Comparison of ENCODE assay signal across 27 mouse cellular contexts in genomic region chr10:94471487-94471886, GRCm38 (mm10).
A peak's percentile ranks its signal among the peaks of the same experiment; 100 is the strongest.
DNase-seq lines count a peak whose midpoint lies in the region; ATAC-seq and TF ChIP-seq lines count a peak whose summit lies in the region.
"Had no signal": no experiment of that assay in that cellular context is flagged by ENCODE, and none has a peak within 500 bp of the region (broad histone marks: within the 10 kb centered on the region; RNA-seq: fewer than 3 reads in every experiment).

No protein-coding gene starts in this region.

- TF ChIP-seq CTCF in kidney, postnatal 0 days (IDR thresholded peaks at IDR 0.05; ENCODE audit: low read depth): no peak

- no peaks in the 10 kb centered on the region for H3K27me3 ChIP-seq in kidney, postnatal 0 days (ENCODE audit: insufficient read depth, low read length)
- H3K27me3 ChIP-seq in lung, embryonic 16.5 days (ENCODE audit: control insufficient read depth, insufficient read depth, low read depth, low read length): no peaks in the 10 kb centered on the region; the same call in 1 of the 2 replicates
- H3K27me3 ChIP-seq: forebrain, embryonic 13.5 days; heart, embryonic 15.5 days had no signal

- no peaks in the 10 kb centered on the region for H3K9me3 ChIP-seq in kidney, postnatal 0 days (replicated peaks; ENCODE audit: low read length)
- H3K9me3 ChIP-seq in lung, embryonic 16.5 days (ENCODE audit: control insufficient read depth, low read length): no peaks in the 10 kb centered on the region
- H3K9me3 ChIP-seq: forebrain, embryonic 13.5 days; heart, embryonic 10.5 days; heart, embryonic 15.5 days; hindbrain, embryonic 13.5 days; limb, embryonic 12.5 days had no signal

- 43% methylated on average over 8 of the region's 8 CpGs for WGBS in kidney, postnatal 0 days
- 22% methylated on average over 8 of the region's 8 CpGs for WGBS in lung, embryonic 16.5 days

- no peak overlapping the region for H3K9ac ChIP-seq in kidney, postnatal 0 days (ENCODE audit: low read depth, low read length)
- no peak overlapping the region for H3K9ac ChIP-seq in lung, embryonic 16.5 days (ENCODE audit: low read length)
- H3K9ac ChIP-seq: forebrain, embryonic 13.5 days; heart, embryonic 15.5 days; hindbrain, embryonic 13.5 days; limb, embryonic 12.5 days; liver, embryonic 14.5 days had no signal

- H3K4me3 ChIP-seq in kidney, postnatal 0 days (replicated peaks; ENCODE audit: low read depth, low read length): no peak overlapping the region
- no peak overlapping the region for H3K4me3 ChIP-seq in lung, embryonic 16.5 days (ENCODE audit: low read length)
- H3K4me3 ChIP-seq in brown adipose tissue, adult 24 weeks (ENCODE audit: insufficient read depth, low read depth, low read length): no peak overlapping the region
- H3K4me3 ChIP-seq: forebrain, embryonic 13.5 days; heart, embryonic 10.5 days; heart, embryonic 15.5 days; hindbrain, embryonic 13.5 days; layer of hippocampus, adult 2 months; left cerebral cortex, adult 2 months; limb, embryonic 12.5 days had no signal

- no peaks in the 10 kb centered on the region for H3K36me3 ChIP-seq in kidney, postnatal 0 days (ENCODE audit: insufficient read depth, low read length)
- H3K36me3 ChIP-seq in lung, embryonic 16.5 days (ENCODE audit: control insufficient read depth, insufficient read depth, low read length): no peaks in the 10 kb centered on the region
- H3K36me3 ChIP-seq: heart, embryonic 10.5 days; heart, embryonic 15.5 days; hindbrain, embryonic 13.5 days; limb, embryonic 12.5 days had no signal

- H3K4me1 ChIP-seq in kidney, postnatal 0 days (replicated peaks; ENCODE audit: insufficient read depth, low read length): no peaks in the 10 kb centered on the region
- peaks cover 6% of the 10 kb centered on the region for H3K4me1 ChIP-seq in lung, embryonic 16.5 days (replicated peaks; ENCODE audit: control insufficient read depth, insufficient read depth, low read length)
- H3K4me1 ChIP-seq in brown adipose tissue, adult 24 weeks (ENCODE audit: control insufficient read depth, insufficient read depth, insufficient read length, low read length): peaks cover 8% of the 10 kb centered on the region; the same call in 1 of the 2 replicates
- H3K4me1 ChIP-seq: forebrain, embryonic 13.5 days; heart, embryonic 15.5 days; limb, embryonic 12.5 days had no signal

- no peak overlapping the region for H3K4me2 ChIP-seq in kidney, postnatal 0 days (ENCODE audit: low read length)
- H3K4me2 ChIP-seq in lung, embryonic 16.5 days (ENCODE audit: low read depth, low read length): no peak overlapping the region
- H3K4me2 ChIP-seq: forebrain, embryonic 13.5 days; heart, embryonic 15.5 days; hindbrain, embryonic 13.5 days; limb, embryonic 12.5 days had no signal

- 0 out of 2 replicates have a peak, but pooled peaks have one; percentile 17 for ATAC-seq in kidney, postnatal 0 days (replicated peaks; ENCODE audit: low FRiP score, low read depth)
- ATAC-seq in lung, embryonic 16.5 days (ENCODE audit: low read depth): peak; percentile 49; the same call in 1 of the 2 replicates
- ATAC-seq: CD4-positive, CD25-positive, alpha-beta regulatory T cell, adult 4 months; forebrain, embryonic 13.5 days; intestine, embryonic 16.5 days had no signal

- H3K27ac ChIP-seq in kidney, postnatal 0 days: no peak overlapping the region; the same call in 1 of the 2 replicates
- no peak overlapping the region for H3K27ac ChIP-seq in lung, embryonic 16.5 days (ENCODE audit: low read length)
- H3K27ac ChIP-seq in brown adipose tissue, adult 24 weeks (replicated peaks; ENCODE audit: low read depth, low read length): peak overlapping the region; percentile 54
- H3K27ac ChIP-seq: forebrain, embryonic 13.5 days; heart, embryonic 10.5 days; heart, embryonic 15.5 days; hindbrain, embryonic 13.5 days; layer of hippocampus, adult 2 months; left cerebral cortex, adult 2 months; limb, embryonic 12.5 days; liver, embryonic 14.5 days; macrophage had no signal

- no peak for DNase-seq in kidney, postnatal 0 days (ENCODE audit: low spot score)
- DNase-seq in kidney, postnatal 10 days: no peak
- DNase-seq in lung, postnatal 4 days: no peak
- DNase-seq in A20 (ENCODE audit: low read depth, low spot score): peak; percentile 10
- DNase-seq in adrenal gland, adult 18-20 months (ENCODE audit: low spot score in 2 of 2): no peak
- DNase-seq: adrenal gland, adult 8-10 months; cerebellum, adult 11 months; cerebellum, adult 9-10 months; cerebellum, postnatal 36 days; gastrocnemius, postnatal 14 days; kidney, postnatal 36 days; midbrain, embryonic 14.5 days; thymus, adult 2 months; thymus, postnatal 36 days had no signal
